In the genomic region with DNA sequence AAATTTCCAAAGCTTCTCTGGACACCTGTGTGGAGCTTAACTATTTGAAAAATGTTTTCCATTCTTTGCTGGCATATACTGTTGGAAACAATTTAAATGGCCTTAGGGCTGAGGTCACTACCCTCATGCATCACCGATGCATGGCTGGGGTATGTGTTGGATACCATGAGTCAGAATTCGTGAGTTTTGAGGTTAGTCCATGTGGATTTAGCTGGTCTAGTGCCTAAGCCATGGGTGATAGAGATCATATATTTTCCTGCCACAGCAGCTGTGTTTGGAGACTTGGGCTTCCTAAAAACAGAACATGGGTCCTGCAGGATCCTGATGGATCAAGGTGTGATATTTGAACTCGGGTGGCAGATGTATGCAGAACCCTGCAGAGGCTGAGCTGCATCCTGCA, we compare ENCODE assay signal across 24 mouse cellular contexts.
DNase-seq lines count a peak whose midpoint lies in the region; ATAC-seq and TF ChIP-seq lines count a peak whose summit lies in the region.
"Had no signal": no experiment of that assay in that cellular context is flagged by ENCODE, and none has a peak within 500 bp of the region (broad histone marks: within the 10 kb centered on the region; RNA-seq: fewer than 3 reads in every experiment).

No protein-coding gene starts in this region.

- ATAC-seq in midbrain, embryonic 11.5 days (ENCODE audit: low FRiP score) = no peak
- ATAC-seq in Patski = peak; percentile 62
- no peak for ATAC-seq in liver, embryonic 12.5 days
- ATAC-seq: forebrain, embryonic 14.5 days; forebrain, postnatal 0 days had no signal

- no peak overlapping the region for H3K4me2 ChIP-seq in midbrain, embryonic 11.5 days
- no peak overlapping the region for H3K4me2 ChIP-seq in liver, embryonic 12.5 days
- H3K4me2 ChIP-seq: embryonic facial prominence, embryonic 12.5 days; forebrain, embryonic 12.5 days had no signal

- no peak overlapping the region for H3K9ac ChIP-seq in midbrain, embryonic 11.5 days (ENCODE audit: low read length)
- no peak overlapping the region for H3K9ac ChIP-seq in liver, embryonic 12.5 days
- H3K9ac ChIP-seq: embryonic facial prominence, embryonic 12.5 days; forebrain, embryonic 12.5 days; forebrain, postnatal 0 days had no signal

- H3K79me2 ChIP-seq in C2C12 (ENCODE audit: control insufficient read depth, insufficient read depth) = no peaks in the 10 kb centered on the region

- H3K27me3 ChIP-seq in midbrain, embryonic 11.5 days (ENCODE audit: control insufficient read depth, insufficient read depth, low read length) = no peaks in the 10 kb centered on the region
- no peaks in the 10 kb centered on the region for H3K27me3 ChIP-seq in midbrain, embryonic 10.5 days (ENCODE audit: low read depth, poor library complexity, severe bottlenecking)
- H3K27me3 ChIP-seq in C2C12 (ENCODE audit: control insufficient read depth, insufficient read depth, insufficient read length) = no peaks in the 10 kb centered on the region
- H3K27me3 ChIP-seq in Patski = no peaks in the 10 kb centered on the region
- H3K27me3 ChIP-seq in liver, embryonic 12.5 days (replicated peaks) = no peaks in the 10 kb centered on the region
- H3K27me3 ChIP-seq: embryonic facial prominence, embryonic 12.5 days; forebrain, embryonic 12.5 days had no signal

- DNase-seq in midbrain, embryonic 11.5 days (ENCODE audit: low spot score, missing footprints) = peak; percentile 62
- no peak for DNase-seq in midbrain, embryonic 10.5 days (ENCODE audit: low spot score)
- peak; percentile 43 for DNase-seq in Patski (ENCODE audit: low read depth, low spot score)
- no peak for DNase-seq in cerebellum, postnatal 4 days (ENCODE audit: low spot score in 2 of 2)
- no peak for DNase-seq in spleen, postnatal 36 days (ENCODE audit: low spot score in 2 of 2)
- DNase-seq: adrenal gland, adult 2 months; adrenal gland, postnatal 10 days; adrenal gland, postnatal 25 days; B cell, adult 2 months; cerebellum, adult 11 months; cerebellum, adult 18-20 months; cerebellum, adult 8-10 months; cerebellum, adult 9-11 months; cerebellum, postnatal 14 days; cerebellum, postnatal 36 days; forebrain, postnatal 0 days had no signal

- H3ac ChIP-seq in C2C12 (ENCODE audit: control insufficient read depth, insufficient read length, low read depth) = no peak overlapping the region

- POLR2A ChIA-PET in Patski (lab: Charles Lee) = no interaction called here

- H3K27ac ChIP-seq in midbrain, embryonic 11.5 days (ENCODE audit: low read depth, low read length) = no peak overlapping the region
- no peak overlapping the region for H3K27ac ChIP-seq in midbrain, embryonic 10.5 days (replicated peaks)
- H3K27ac ChIP-seq in liver, embryonic 12.5 days = no peak overlapping the region
- H3K27ac ChIP-seq: embryonic facial prominence, embryonic 10.5 days; embryonic facial prominence, embryonic 12.5 days; forebrain, embryonic 10.5 days; forebrain, embryonic 12.5 days had no signal

- in situ Hi-C loops in Patski (cut with MboI; ENCODE audit: low pct_unique_long_range_greater_than_20kb) = no loop called here

- H3K9me3 ChIP-seq in midbrain, embryonic 11.5 days (ENCODE audit: control insufficient read depth, low read length) = no peaks in the 10 kb centered on the region
- no peaks in the 10 kb centered on the region for H3K9me3 ChIP-seq in midbrain, embryonic 10.5 days (replicated peaks)
- no peaks in the 10 kb centered on the region for H3K9me3 ChIP-seq in liver, embryonic 12.5 days (replicated peaks)
- H3K9me3 ChIP-seq: embryonic facial prominence, embryonic 10.5 days; embryonic facial prominence, embryonic 12.5 days; forebrain, embryonic 10.5 days; forebrain, embryonic 12.5 days had no signal

- H3K36me3 ChIP-seq in midbrain, embryonic 11.5 days (ENCODE audit: control insufficient read depth, insufficient read depth, low read length) = no peaks in the 10 kb centered on the region
- no peaks in the 10 kb centered on the region for H3K36me3 ChIP-seq in midbrain, embryonic 10.5 days
- no peaks in the 10 kb centered on the region for H3K36me3 ChIP-seq in C2C12 (ENCODE audit: control insufficient read depth, insufficient read depth)
- no peaks in the 10 kb centered on the region for H3K36me3 ChIP-seq in liver, embryonic 12.5 days
- H3K36me3 ChIP-seq: embryonic facial prominence, embryonic 10.5 days; embryonic facial prominence, embryonic 12.5 days; forebrain, embryonic 10.5 days; forebrain, embryonic 12.5 days had no signal

- H3K79me3 ChIP-seq in C2C12 (ENCODE audit: low read depth) = no peaks in the 10 kb centered on the region

- 86% methylated on average over 3 of the region's 3 CpGs for WGBS in midbrain, embryonic 11.5 days
- WGBS in midbrain, embryonic 10.5 days = 88% methylated on average over 3 of the region's 3 CpGs
- 49% methylated on average over 3 of the region's 3 CpGs for WGBS in liver, embryonic 12.5 days (ENCODE audit: insufficient replicate concordance)

- no peak for TF ChIP-seq CTCF in C2C12 (IDR thresholded peaks at IDR 0.05; ENCODE audit: control insufficient read depth, insufficient read depth, insufficient read length)
- TF ChIP-seq CTCF in Patski (IDR thresholded peaks at IDR 0.05) = no peak

- no peaks in the 10 kb centered on the region for H3K4me1 ChIP-seq in midbrain, embryonic 11.5 days (ENCODE audit: control insufficient read depth, insufficient read depth, low read length)
- H3K4me1 ChIP-seq in midbrain, embryonic 10.5 days = 0 out of 2 replicates have a peak, but pooled peaks cover 3% of the 10 kb centered on the region
- no peaks in the 10 kb centered on the region for H3K4me1 ChIP-seq in liver, embryonic 12.5 days
- H3K4me1 ChIP-seq: embryonic facial prominence, embryonic 12.5 days had no signal

- CTCF ChIA-PET in Patski (lab: Charles Lee) = no interaction called here

- H3K4me3 ChIP-seq in midbrain, embryonic 11.5 days (ENCODE audit: low read depth, low read length) = no peak overlapping the region
- no peak overlapping the region for H3K4me3 ChIP-seq in midbrain, embryonic 10.5 days
- no peak overlapping the region for H3K4me3 ChIP-seq in C2C12 (ENCODE audit: insufficient read depth, poor library complexity, severe bottlenecking)
- no peak overlapping the region for H3K4me3 ChIP-seq in liver, embryonic 12.5 days
- H3K4me3 ChIP-seq: embryonic facial prominence, embryonic 10.5 days; embryonic facial prominence, embryonic 12.5 days; erythroblast, embryonic 14.5 days; forebrain, embryonic 10.5 days; forebrain, embryonic 12.5 days had no signal

TF ChIP-seq in C2C12, 6 proteins besides CTCF, POLR2A, EP300 and RAD21:
- peak; percentile 80 for TF ChIP-seq MYOD1 (IDR thresholded peaks at IDR 0.05; ENCODE audit: control insufficient read depth, insufficient read length, low read depth)
- no peak for TF ChIP-seq MAX (IDR thresholded peaks at IDR 0.05)

Comparison
In these comparisons a context has a peak if more than half of its experiments do, and no peak if none do; other contexts are left out.
1. DNase-seq: peak in midbrain, embryonic 11.5 days (single experiment) and Patski (single experiment); none in midbrain, embryonic 10.5 days (single experiment), cerebellum, postnatal 4 days (0 of 2) and spleen, postnatal 36 days (0 of 2).